Mouse (Mus musculus) MEL (cell line): ENCODE data around the gene Ccdc187.

Experiments
- CTCF ChIP-seq, 3 experiments: IDR thresholded peaks in 2 of 3; conservative IDR thresholded peaks in 1 of 3; 2 replicates each; pipeline ENCODE4 v1.5.1; 2011 to 2012; ENCODE audit warnings: low read length in 3 of 3, low read depth in 2 of 3, mild to moderate bottlenecking in 2 of 3, improper control_type of control experiment in 1 of 3, inconsistent platforms in 1 of 3, mixed read lengths in 1 of 3, moderate library complexity in 1 of 3; ENCODE audit not compliant: control insufficient read depth in 1 of 3, insufficient read depth in 1 of 3, poor library complexity in 1 of 3, severe bottlenecking in 1 of 3
- MAX ChIP-seq: IDR thresholded peaks from 2 replicates; pipeline ENCODE4 v1.6.1; 2011; ENCODE audit warnings: low read length, improper control_type of control experiment
- MAZ ChIP-seq: IDR thresholded peaks from 2 replicates; pipeline ENCODE4 v1.6.1; 2012; ENCODE audit warnings: low read depth, mild to moderate bottlenecking, inconsistent platforms, low read length, improper control_type of control experiment
- POLR2A ChIP-seq, 2 experiments: IDR thresholded peaks; 2 replicates each; pipeline ENCODE4 v1.6.1; 2011 to 2012; ENCODE audit warnings: low read length in 2 of 2, mild to moderate bottlenecking in 2 of 2, control low read depth in 1 of 2, improper control_type of control experiment in 1 of 2, low read depth in 1 of 2, moderate library complexity in 1 of 2; ENCODE audit not compliant: control insufficient read depth in 1 of 2, insufficient read depth in 1 of 2, poor library complexity in 1 of 2

DNA sequence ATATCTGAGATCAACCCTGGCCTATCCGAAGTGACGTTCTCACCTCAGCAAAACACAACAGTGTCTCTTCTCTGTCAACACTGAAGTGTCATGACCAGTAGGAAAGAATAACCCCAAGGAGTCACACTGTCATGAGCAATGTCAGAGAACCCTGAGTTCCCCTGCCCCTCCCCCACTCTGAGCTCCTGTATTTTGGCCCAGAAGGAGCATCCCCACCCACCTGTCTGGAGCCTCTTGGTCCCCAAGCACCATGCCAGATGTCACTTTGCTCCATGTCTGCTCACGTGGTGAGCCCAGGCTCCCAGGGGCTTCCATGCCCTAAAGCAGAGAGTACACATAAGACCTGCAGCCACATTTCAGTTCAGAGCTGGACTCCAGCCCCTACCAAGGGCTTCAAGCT, 14.6 kb downstream of the Ccdc187 start:
- no peak for TF ChIP-seq CTCF (IDR thresholded peaks at IDR 0.05 in 2 of 3, conservative IDR thresholded peaks at IDR 0.05 in 1 of 3; ENCODE audit: control insufficient read depth in 1 of 3, insufficient read depth in 1 of 3, low read depth in 2 of 3, low read length in 3 of 3, poor library complexity in 1 of 3, severe bottlenecking in 1 of 3)
- TF ChIP-seq POLR2A (IDR thresholded peaks at IDR 0.05; ENCODE audit: control insufficient read depth in 1 of 2, insufficient read depth in 1 of 2, low read depth in 1 of 2, low read length in 2 of 2, poor library complexity in 1 of 2), result no peak
- no peak for TF ChIP-seq MAX
- no peak for TF ChIP-seq MAZ
